Mouse (Mus musculus) intestine, embryonic 14.5 days (tissue): ENCODE data around the gene Il27. TPM values are rescaled to one million over a fixed set of nuclear protein-coding genes. Genes with fewer than 3 reads are reported as not detected.

Experiments used
- microRNA-seq: library from miRNA; unstranded; fragments of <30 nt; microRNA quantifications from one replicate; pipeline ENCODE4, GENCODE M21; 2016
- polyA plus RNA-seq: library from polyadenylated mRNA; unstranded; fragments of >200 nt; fragmentation: Nextera tagmentation; extraction: Ambion mirVana; gene quantifications from 2 replicates; pipeline ENCODE4 v1.2.1, GENCODE M21; 2014

The Il27 gene
- polyA plus RNA-seq, 1 experiment from 2014 or later: not detected

Small RNAs within 50 kb of the gene (microRNA-seq; reads per million reads assigned to microRNA genes)
- 1.4 reads per million, percentile 16 among the genes with 10 or more reads in this experiment for gene Mir7059

Other genes starting within 250 kb of the Il27 start
- 1.1 and 1.9 TPM in 2 replicates for gene Lat, start 225.4 kb downstream of the Il27 start, polyA plus RNA-seq
- gene Spns1, start 217.5 kb downstream of the Il27 start, polyA plus RNA-seq: 44.4 and 45.9 TPM in 2 replicates
- gene Nfatc2ip, start 198.2 kb downstream of the Il27 start, polyA plus RNA-seq: 2.3 and 2.6 TPM in 2 replicates
- gene Cd19, start 180.1 kb downstream of the Il27 start, polyA plus RNA-seq: not detected in 2 replicates
- 24.6 and 27.6 TPM in 2 replicates for gene Rabep2, start 166.2 kb downstream of the Il27 start, polyA plus RNA-seq
- gene Atp2a1, start 131.8 kb downstream of the Il27 start, polyA plus RNA-seq: 0.16 TPM in 1 of 2 replicates, not detected in the other
- 40.9 and 41.4 TPM in 2 replicates for gene Sh2b1, start 119.5 kb downstream of the Il27 start, polyA plus RNA-seq
- gene Tufm, start 107.6 kb downstream of the Il27 start, polyA plus RNA-seq: 188 and 192 TPM in 2 replicates
- gene Atxn2l, start 91.5 kb downstream of the Il27 start, polyA plus RNA-seq: 44.4 and 50.7 TPM in 2 replicates
- gene Eif3c, start 28.5 kb downstream of the Il27 start, polyA plus RNA-seq: 184 and 188 TPM in 2 replicates
- 0.60 and 1.1 TPM in 2 replicates for gene Apobr, start 10.0 kb downstream of the Il27 start, polyA plus RNA-seq
- 24.3 and 30.3 TPM in 2 replicates for gene Cln3, start 9.1 kb downstream of the Il27 start, polyA plus RNA-seq
- gene Nupr1, start 35.9 kb upstream of the Il27 start, polyA plus RNA-seq: 6.6 and 27.3 TPM in 2 replicates
- gene Sgf29, start 54.4 kb upstream of the Il27 start, polyA plus RNA-seq: 53.4 and 64.5 TPM in 2 replicates
- 3.5 and 3.8 TPM in 2 replicates for gene Sult1a1, start 81.5 kb upstream of the Il27 start, polyA plus RNA-seq
- gene Bola2, start 100.5 kb upstream of the Il27 start, polyA plus RNA-seq: 140 and 159 TPM in 2 replicates
- gene Slx1b, start 100.8 kb upstream of the Il27 start, polyA plus RNA-seq: 7.1 and 8.4 TPM in 2 replicates
- 35.1 and 35.9 TPM in 2 replicates for gene Coro1a, start 112.8 kb upstream of the Il27 start, polyA plus RNA-seq
- gene Mapk3, start 164.7 kb upstream of the Il27 start, polyA plus RNA-seq: 101 and 104 TPM in 2 replicates
- 3.6 and 3.9 TPM in 2 replicates for gene Gdpd3, start 171.4 kb upstream of the Il27 start, polyA plus RNA-seq
- 105 and 106 TPM in 2 replicates for gene Ypel3, start 182.0 kb upstream of the Il27 start, polyA plus RNA-seq
- gene Tbx6, start 186.5 kb upstream of the Il27 start, polyA plus RNA-seq: 0.36 and 0.47 TPM in 2 replicates
- gene Ppp4c, start 197.6 kb upstream of the Il27 start, polyA plus RNA-seq: 277 and 280 TPM in 2 replicates
- gene Fam57b, start 202.7 kb upstream of the Il27 start, polyA plus RNA-seq: 1.5 and 1.8 TPM in 2 replicates
- not detected in 2 replicates for gene 4930451I11Rik, start 236.7 kb upstream of the Il27 start, polyA plus RNA-seq